29 mouse cellular contexts compared by ENCODE assay signal in genomic region chr12:112940238-112940637, GRCm38 (mm10). TPM values are rescaled to one million over a fixed set of nuclear protein-coding genes. Genes with fewer than 3 reads are reported as not detected.
DNase-seq lines count a peak whose midpoint lies in the region; ATAC-seq and TF ChIP-seq lines count a peak whose summit lies in the region.
"Had no signal": no experiment of that assay in that cellular context is flagged by ENCODE, and none has a peak within 500 bp of the region (broad histone marks: within the 10 kb centered on the region; RNA-seq: fewer than 3 reads in every experiment).

No protein-coding gene starts in this region.

- H3K9me3 ChIP-seq in forebrain, embryonic 10.5 days: no peaks in the 10 kb centered on the region
- H3K9me3 ChIP-seq in forebrain, postnatal 0 days (ENCODE audit: low read length): no peaks in the 10 kb centered on the region
- H3K9me3 ChIP-seq in kidney, embryonic 15.5 days (replicated peaks): no peaks in the 10 kb centered on the region
- no peaks in the 10 kb centered on the region for H3K9me3 ChIP-seq in midbrain, embryonic 13.5 days
- H3K9me3 ChIP-seq in midbrain, embryonic 15.5 days: no peaks in the 10 kb centered on the region
- H3K9me3 ChIP-seq: G1E; heart, embryonic 13.5 days; limb, embryonic 13.5 days; liver, embryonic 12.5 days had no signal

- H3K27me3 ChIP-seq in forebrain, embryonic 10.5 days (ENCODE audit: poor library complexity, severe bottlenecking): peaks cover 18% of the 10 kb centered on the region
- H3K27me3 ChIP-seq in forebrain, postnatal 0 days (ENCODE audit: insufficient read depth, low read length): no peaks in the 10 kb centered on the region
- 0 out of 2 replicates have a peak, but pooled peaks cover 2% of the 10 kb centered on the region for H3K27me3 ChIP-seq in kidney, embryonic 15.5 days
- no peaks in the 10 kb centered on the region for H3K27me3 ChIP-seq in midbrain, embryonic 13.5 days
- H3K27me3 ChIP-seq in midbrain, embryonic 15.5 days (replicated peaks): no peaks in the 10 kb centered on the region
- H3K27me3 ChIP-seq in C2C12 (ENCODE audit: control insufficient read depth, insufficient read depth, insufficient read length): no peaks in the 10 kb centered on the region
- H3K27me3 ChIP-seq: limb, embryonic 13.5 days had no signal

- H3K79me3 ChIP-seq in C2C12 (ENCODE audit: low read depth): no peaks in the 10 kb centered on the region

- TF ChIP-seq CTCF in forebrain, postnatal 0 days (IDR thresholded peaks at IDR 0.05; ENCODE audit: low read depth): no peak
- no peak for TF ChIP-seq CTCF in C2C12 (IDR thresholded peaks at IDR 0.05; ENCODE audit: control insufficient read depth, insufficient read depth, insufficient read length)

- ATAC-seq in forebrain, postnatal 0 days: no peak
- ATAC-seq in kidney, embryonic 15.5 days (replicated peaks; ENCODE audit: low FRiP score): no peak
- no peak for ATAC-seq in midbrain, embryonic 13.5 days
- no peak for ATAC-seq in midbrain, embryonic 15.5 days (replicated peaks)
- ATAC-seq: forebrain, embryonic 14.5 days; intestine, embryonic 16.5 days; liver, embryonic 12.5 days; liver, postnatal 0 days; lung, postnatal 0 days had no signal

- no peak overlapping the region for H3K4me2 ChIP-seq in forebrain, postnatal 0 days (ENCODE audit: low read depth)
- no peak overlapping the region for H3K4me2 ChIP-seq in kidney, embryonic 15.5 days
- H3K4me2 ChIP-seq in midbrain, embryonic 13.5 days (replicated peaks): no peak overlapping the region
- H3K4me2 ChIP-seq in midbrain, embryonic 15.5 days: no peak overlapping the region
- H3K4me2 ChIP-seq: liver, embryonic 12.5 days had no signal

- peaks cover 8% of the 10 kb centered on the region for H3K79me2 ChIP-seq in C2C12 (ENCODE audit: control insufficient read depth, insufficient read depth)

- WGBS in forebrain, embryonic 10.5 days: 96% methylated on average over 4 of the region's 4 CpGs
- 77% methylated on average over 4 of the region's 4 CpGs for WGBS in forebrain, postnatal 0 days
- WGBS in kidney, embryonic 15.5 days: 91% methylated on average over 4 of the region's 4 CpGs
- 89% methylated on average over 4 of the region's 4 CpGs for WGBS in midbrain, embryonic 13.5 days
- 80% methylated on average over 4 of the region's 4 CpGs for WGBS in midbrain, embryonic 15.5 days

- H3ac ChIP-seq in C2C12 (ENCODE audit: control insufficient read depth, insufficient read length, low read depth): peak overlapping the region; percentile 3

- peak overlapping the region; percentile 22; the same call in 1 of the 2 replicates for H3K27ac ChIP-seq in forebrain, embryonic 10.5 days
- no peak overlapping the region for H3K27ac ChIP-seq in forebrain, postnatal 0 days (ENCODE audit: low read depth, low read length)
- no peak overlapping the region for H3K27ac ChIP-seq in kidney, embryonic 15.5 days
- H3K27ac ChIP-seq in midbrain, embryonic 13.5 days: no peak overlapping the region; the same call in 1 of the 2 replicates
- no peak overlapping the region for H3K27ac ChIP-seq in midbrain, embryonic 15.5 days
- H3K27ac ChIP-seq: heart, adult 2 months; heart, embryonic 13.5 days; layer of hippocampus, adult 2 months; left cerebral cortex, adult 2 months; limb, embryonic 13.5 days; liver, embryonic 12.5 days; macrophage had no signal

- no peak overlapping the region for H3K9ac ChIP-seq in forebrain, postnatal 0 days
- 0 out of 2 replicates have a peak overlapping the region, but pooled peaks have one; percentile 2 for H3K9ac ChIP-seq in kidney, embryonic 15.5 days
- H3K9ac ChIP-seq in midbrain, embryonic 13.5 days (replicated peaks): 0 out of 2 replicates have a peak overlapping the region, but pooled peaks have one; percentile 32
- H3K9ac ChIP-seq in midbrain, embryonic 15.5 days: no peak overlapping the region
- H3K9ac ChIP-seq: heart, embryonic 13.5 days; liver, embryonic 12.5 days; liver, postnatal 0 days had no signal

- H3K4me1 ChIP-seq in forebrain, embryonic 10.5 days: peaks cover 51% of the 10 kb centered on the region
- H3K4me1 ChIP-seq in forebrain, postnatal 0 days (ENCODE audit: insufficient read depth): peaks cover 10% of the 10 kb centered on the region; the same call in 1 of the 2 replicates
- peaks cover 36% of the 10 kb centered on the region for H3K4me1 ChIP-seq in kidney, embryonic 15.5 days
- H3K4me1 ChIP-seq in midbrain, embryonic 13.5 days (replicated peaks): peaks cover 41% of the 10 kb centered on the region
- H3K4me1 ChIP-seq in midbrain, embryonic 15.5 days: peaks cover 21% of the 10 kb centered on the region

- H3K36me3 ChIP-seq in forebrain, embryonic 10.5 days (replicated peaks): no peaks in the 10 kb centered on the region; the same call in 1 of the 2 replicates
- no peaks in the 10 kb centered on the region for H3K36me3 ChIP-seq in forebrain, postnatal 0 days (ENCODE audit: insufficient read depth)
- H3K36me3 ChIP-seq in kidney, embryonic 15.5 days: no peaks in the 10 kb centered on the region
- H3K36me3 ChIP-seq in midbrain, embryonic 13.5 days: no peaks in the 10 kb centered on the region
- H3K36me3 ChIP-seq in midbrain, embryonic 15.5 days (replicated peaks): no peaks in the 10 kb centered on the region
- H3K36me3 ChIP-seq in C2C12 (ENCODE audit: control insufficient read depth, insufficient read depth): no peaks in the 10 kb centered on the region
- H3K36me3 ChIP-seq: heart, embryonic 13.5 days; limb, embryonic 13.5 days; liver, embryonic 12.5 days had no signal

- DNase-seq in forebrain, embryonic 10.5 days (ENCODE audit: extremely low spot score, low spot score): no peak
- DNase-seq in forebrain, postnatal 0 days: no peak
- DNase-seq in kidney, postnatal 4 days: no peak
- no peak for DNase-seq in retina, embryonic 14.5 days (ENCODE audit: low spot score)
- DNase-seq: adrenal gland, adult 8-10 months; cerebellum, adult 2 months; cerebellum, postnatal 25 days; heart, adult 2 months; heart, postnatal 10 days; kidney, adult 8-10 months; kidney, postnatal 25 days; liver, postnatal 0 days; right cerebral cortex, postnatal 4 days; thymus, adult 2 months; thymus, postnatal 36 days had no signal

- H3K4me3 ChIP-seq in forebrain, embryonic 10.5 days: no peak overlapping the region
- H3K4me3 ChIP-seq in forebrain, postnatal 0 days (ENCODE audit: low read depth, low read length): no peak overlapping the region
- no peak overlapping the region for H3K4me3 ChIP-seq in kidney, embryonic 15.5 days (replicated peaks)
- H3K4me3 ChIP-seq in midbrain, embryonic 13.5 days (replicated peaks): no peak overlapping the region
- no peak overlapping the region for H3K4me3 ChIP-seq in midbrain, embryonic 15.5 days
- H3K4me3 ChIP-seq in C2C12 (ENCODE audit: insufficient read depth, poor library complexity, severe bottlenecking): no peak overlapping the region
- H3K4me3 ChIP-seq: heart, adult 2 months; heart, embryonic 13.5 days; layer of hippocampus, adult 2 months; left cerebral cortex, adult 2 months; limb, embryonic 13.5 days; liver, embryonic 12.5 days had no signal

TF ChIP-seq in C2C12, 6 proteins besides CTCF, POLR2A, EP300 and RAD21:
- no peak for TF ChIP-seq FOSL1 (IDR thresholded peaks at IDR 0.05; ENCODE audit: insufficient read depth, low read length, poor library complexity, severe bottlenecking)
- no peak for TF ChIP-seq MYOG (IDR thresholded peaks at IDR 0.05; ENCODE audit: control insufficient read depth, extremely low read depth, insufficient read length)
- no peak for TF ChIP-seq MAX (IDR thresholded peaks at IDR 0.05)
- no peak for TF ChIP-seq MYOD1 (IDR thresholded peaks at IDR 0.05; ENCODE audit: control insufficient read depth, insufficient read length, low read depth)
- no peak for TF ChIP-seq CEBPB (IDR thresholded peaks at IDR 0.05; ENCODE audit: low read depth)
- no peak for TF ChIP-seq USF1 (IDR thresholded peaks at IDR 0.05; ENCODE audit: low read depth)
TF ChIP-seq in C2C12: peak in this region for 0.

RNA-seq across cellular contexts. Expression of gene Nudt14, which starts 1.7 kb away (rescaled TPM):
- 61.4 and 70.4 TPM in 2 replicates for polyA plus RNA-seq in forebrain, embryonic 10.5 days (2016; fragmentation: Nextera tagmentation; extraction: Ambion mirVana)
- 22.2 and 31.5 TPM in 2 replicates for total RNA-seq in forebrain, postnatal 0 days (2014; rRNA removed)
- 55.5 and 60.4 TPM in 2 replicates for polyA plus RNA-seq in forebrain, postnatal 0 days (2015; fragmentation: Nextera tagmentation; extraction: Ambion mirVana)
- polyA plus RNA-seq in kidney, embryonic 15.5 days (2015; fragmentation: Nextera tagmentation; extraction: Ambion mirVana): 87.5 and 88.5 TPM in 2 replicates
- polyA plus RNA-seq in midbrain, embryonic 13.5 days (2015; fragmentation: Nextera tagmentation; extraction: Ambion mirVana): 53.7 and 61.9 TPM in 2 replicates
- polyA plus RNA-seq in midbrain, embryonic 15.5 days (2015; fragmentation: Nextera tagmentation; extraction: Ambion mirVana): 60.6 and 60.8 TPM in 2 replicates
- polyA plus RNA-seq in C2C12 (2012; fragmentation: generic; extraction: Trizol): 77.7 TPM

RNA-seq across cellular contexts. Expression of gene Jag2, which starts 10.7 kb away (rescaled TPM):
- polyA plus RNA-seq in forebrain, embryonic 10.5 days (2016; fragmentation: Nextera tagmentation; extraction: Ambion mirVana): 2.3 and 3.8 TPM in 2 replicates
- total RNA-seq in forebrain, postnatal 0 days (2014; rRNA removed): 66.9 and 69.4 TPM in 2 replicates
- 5.5 and 7.9 TPM in 2 replicates for polyA plus RNA-seq in forebrain, postnatal 0 days (2015; fragmentation: Nextera tagmentation; extraction: Ambion mirVana)
- 3.0 and 3.5 TPM in 2 replicates for polyA plus RNA-seq in kidney, embryonic 15.5 days (2015; fragmentation: Nextera tagmentation; extraction: Ambion mirVana)
- 9.4 and 10.5 TPM in 2 replicates for polyA plus RNA-seq in midbrain, embryonic 13.5 days (2015; fragmentation: Nextera tagmentation; extraction: Ambion mirVana)
- 16.4 and 18.4 TPM in 2 replicates for polyA plus RNA-seq in midbrain, embryonic 15.5 days (2015; fragmentation: Nextera tagmentation; extraction: Ambion mirVana)
- polyA plus RNA-seq in C2C12 (2012; fragmentation: generic; extraction: Trizol): 85.1 TPM

RNA-seq across cellular contexts. Expression of gene Btbd6, which starts 36.0 kb away (rescaled TPM):
- 22.4 and 24.2 TPM in 2 replicates for polyA plus RNA-seq in forebrain, embryonic 10.5 days (2016; fragmentation: Nextera tagmentation; extraction: Ambion mirVana)
- 60.4 and 60.5 TPM in 2 replicates for total RNA-seq in forebrain, postnatal 0 days (2014; rRNA removed)
- 46.7 and 54.3 TPM in 2 replicates for polyA plus RNA-seq in forebrain, postnatal 0 days (2015; fragmentation: Nextera tagmentation; extraction: Ambion mirVana)
- 24.7 and 25.3 TPM in 2 replicates for polyA plus RNA-seq in kidney, embryonic 15.5 days (2015; fragmentation: Nextera tagmentation; extraction: Ambion mirVana)
- 36.1 and 37.8 TPM in 2 replicates for polyA plus RNA-seq in midbrain, embryonic 13.5 days (2015; fragmentation: Nextera tagmentation; extraction: Ambion mirVana)
- 57.4 and 60.2 TPM in 2 replicates for polyA plus RNA-seq in midbrain, embryonic 15.5 days (2015; fragmentation: Nextera tagmentation; extraction: Ambion mirVana)
- polyA plus RNA-seq in C2C12 (2012; fragmentation: generic; extraction: Trizol): 17.2 TPM

Comparison
In these comparisons a context has a peak if more than half of its experiments do, and no peak if none do; other contexts are left out.
1. H3K9ac ChIP-seq: peak in kidney, embryonic 15.5 days (single experiment) and midbrain, embryonic 13.5 days (single experiment); none in forebrain, postnatal 0 days (single experiment) and midbrain, embryonic 15.5 days (single experiment).